Mouse (Mus musculus) liver, embryonic 14.5 days (tissue): Measurements from ENCODE around the gene Gabrb3.

ENCODE experiments used
- CTCF ChIP-seq: IDR thresholded peaks from 2 replicates; pipeline ENCODE4 v1.5.1; 2016; ENCODE audit warnings: antibody characterized with exemption, low read depth, control low read depth
- EP300 ChIP-seq: IDR thresholded peaks from 2 replicates; pipeline ENCODE4 v1.6.1; 2016; ENCODE audit warnings: antibody characterized with exemption, low read depth

DNA sequence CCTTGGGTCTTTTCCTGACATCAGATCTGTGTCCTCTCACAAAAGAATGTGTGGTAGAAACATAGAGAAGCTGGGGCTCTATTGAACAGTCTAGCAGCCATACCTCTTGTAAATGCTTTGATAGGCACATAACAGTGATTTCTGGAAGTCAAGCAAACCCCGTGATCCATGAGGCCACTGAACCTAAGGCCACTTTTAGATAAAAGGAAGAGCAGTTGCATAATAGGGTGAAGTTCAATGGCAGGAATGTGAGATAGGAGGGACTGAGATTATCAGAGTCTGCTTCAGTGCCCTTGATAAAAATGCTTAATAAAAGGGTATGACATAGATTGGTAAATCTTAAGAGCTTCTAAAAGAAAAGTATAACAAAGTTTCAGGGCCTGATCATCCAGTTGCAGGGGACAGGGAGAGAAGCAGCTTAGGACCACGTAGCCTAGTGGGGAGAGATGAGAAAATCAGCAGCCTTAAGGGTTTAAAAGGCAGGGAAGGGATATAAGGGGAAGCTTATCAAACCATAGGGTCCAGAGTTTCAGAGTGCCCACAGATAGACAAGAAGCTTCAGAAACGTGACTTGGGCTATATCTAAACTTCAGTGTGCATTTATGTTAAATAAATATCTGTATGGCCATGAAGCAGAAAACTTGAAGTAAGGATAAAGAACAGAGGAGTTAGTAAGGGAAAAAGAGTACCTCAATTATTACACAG lies 141.4 kb downstream of the Gabrb3 start:
- TF ChIP-seq CTCF (no peak), EP300 (no peak)
